Mouse (Mus musculus): ENCODE measurements around the gene Hivep3.

The Hivep3 gene

DNA sequence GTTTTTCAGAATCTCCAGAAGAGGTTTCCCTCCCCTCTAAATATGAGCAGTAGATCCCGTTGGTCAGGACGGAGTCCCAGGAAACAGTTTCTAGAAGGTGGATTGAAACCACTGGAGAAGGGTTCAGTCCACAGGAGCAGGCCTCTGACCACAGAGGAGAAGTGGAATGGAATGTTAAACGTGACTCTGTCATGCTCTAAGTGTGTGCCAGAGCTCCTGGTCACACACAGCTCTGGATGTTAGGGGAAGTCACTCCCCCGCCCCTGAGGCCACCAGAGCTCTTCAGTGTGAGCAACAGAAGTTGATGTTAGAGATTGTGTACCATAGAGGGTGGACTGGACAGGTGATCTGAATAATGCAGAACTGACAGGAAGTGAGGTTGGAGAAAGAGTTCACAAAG lies 258.2 kb downstream of the Hivep3 start:
- Histone ChIP-seq H3K36me3 (ENCODE audit: insufficient read depth, low read length) (no peaks in the 10 kb centered on the region), H3K9me3 (ENCODE audit: low read length) (no peaks in the 10 kb centered on the region)
- TF ChIP-seq POU5F1 (IDR thresholded peaks at IDR 0.05; ENCODE audit: borderline replicate concordance, low read length) (no peak), CTCF (conservative IDR thresholded peaks at IDR 0.05; ENCODE audit: low read length) (no peak), NANOG (IDR thresholded peaks at IDR 0.05; ENCODE audit: borderline replicate concordance, low read length) (no peak)

DNA sequence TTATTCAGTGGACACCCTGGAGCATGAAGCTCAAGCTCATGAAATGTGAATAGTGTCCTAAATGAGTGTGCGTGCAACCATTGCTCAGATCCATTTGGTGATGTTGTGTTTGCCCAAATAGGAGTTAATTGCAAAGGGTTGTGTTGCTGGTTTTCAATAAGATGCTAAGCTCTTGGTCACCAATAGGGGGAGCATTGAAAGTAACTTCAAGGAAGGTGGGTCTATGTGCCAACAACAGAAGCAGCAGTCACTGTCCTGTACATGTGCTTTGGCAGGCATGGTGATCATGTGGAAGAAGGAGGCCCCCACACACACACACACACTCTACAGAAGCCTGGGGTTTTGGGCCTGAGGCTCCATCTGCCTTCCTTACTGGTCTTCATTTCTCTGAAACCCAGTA lies 262.8 kb downstream of the Hivep3 start:
- Histone ChIP-seq H3K27me3 (ENCODE audit: insufficient read depth, low read length) (no peaks in the 10 kb centered on the region), H3K4me1 (replicated peaks; ENCODE audit: low read depth, low read length) (no peaks in the 10 kb centered on the region), H3K4me3 (replicated peaks; ENCODE audit: low read length) (no peak overlapping the region), H3K9me3 (ENCODE audit: low read length) (no peaks in the 10 kb centered on the region), H3K36me3 (ENCODE audit: insufficient read depth, low read length) (no peaks in the 10 kb centered on the region)
- TF ChIP-seq CTCF (conservative IDR thresholded peaks at IDR 0.05; ENCODE audit: low read length) (peak; percentile 47), POU5F1 (IDR thresholded peaks at IDR 0.05; ENCODE audit: borderline replicate concordance, low read length) (no peak), NANOG (IDR thresholded peaks at IDR 0.05; ENCODE audit: borderline replicate concordance, low read length) (no peak)

More for the DNA sequence above, 258.2 kb downstream of the Hivep3 start:
- Histone ChIP-seq H3K27me3 (ENCODE audit: insufficient read depth, low read length) (no peaks in the 10 kb centered on the region; the same call in 1 of the 2 replicates), H3K4me1 (replicated peaks; ENCODE audit: low read depth, low read length) (no peaks in the 10 kb centered on the region), H3K4me3 (replicated peaks; ENCODE audit: low read length) (no peak overlapping the region)

DNA sequence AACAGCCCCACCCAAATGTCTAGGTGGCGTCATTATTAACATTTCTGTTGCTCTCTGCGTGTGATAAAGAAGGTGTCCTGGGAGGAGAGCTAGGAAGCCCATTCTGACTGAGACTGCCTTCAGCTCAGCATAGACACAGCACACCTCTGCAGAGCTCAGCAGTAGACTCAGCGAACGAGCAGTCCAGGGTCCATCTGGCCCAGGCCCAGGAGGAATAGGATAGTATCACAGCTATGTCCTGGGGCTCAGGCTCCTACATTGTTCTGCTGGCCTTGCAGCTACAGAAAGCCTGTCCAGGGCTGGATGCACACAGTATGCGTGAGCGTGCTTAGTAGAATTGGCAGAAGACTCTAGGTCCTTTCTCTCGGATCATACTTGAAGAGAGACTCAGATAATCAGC lies 263.8 kb downstream of the Hivep3 start:
- no peak overlapping the region for H3K4me3 ChIP-seq (replicated peaks; ENCODE audit: low read length)
- H3K27me3 ChIP-seq (ENCODE audit: insufficient read depth, low read length) = no peaks in the 10 kb centered on the region
- no peak for TF ChIP-seq POU5F1 (IDR thresholded peaks at IDR 0.05; ENCODE audit: borderline replicate concordance, low read length)
- no peak for TF ChIP-seq CTCF (conservative IDR thresholded peaks at IDR 0.05; ENCODE audit: low read length)
- TF ChIP-seq NANOG (IDR thresholded peaks at IDR 0.05; ENCODE audit: borderline replicate concordance, low read length) = no peak
- no peaks in the 10 kb centered on the region for H3K36me3 ChIP-seq (ENCODE audit: insufficient read depth, low read length)
- no peaks in the 10 kb centered on the region for H3K4me1 ChIP-seq (replicated peaks; ENCODE audit: low read depth, low read length)
- H3K9me3 ChIP-seq (ENCODE audit: low read length) = no peaks in the 10 kb centered on the region

DNA sequence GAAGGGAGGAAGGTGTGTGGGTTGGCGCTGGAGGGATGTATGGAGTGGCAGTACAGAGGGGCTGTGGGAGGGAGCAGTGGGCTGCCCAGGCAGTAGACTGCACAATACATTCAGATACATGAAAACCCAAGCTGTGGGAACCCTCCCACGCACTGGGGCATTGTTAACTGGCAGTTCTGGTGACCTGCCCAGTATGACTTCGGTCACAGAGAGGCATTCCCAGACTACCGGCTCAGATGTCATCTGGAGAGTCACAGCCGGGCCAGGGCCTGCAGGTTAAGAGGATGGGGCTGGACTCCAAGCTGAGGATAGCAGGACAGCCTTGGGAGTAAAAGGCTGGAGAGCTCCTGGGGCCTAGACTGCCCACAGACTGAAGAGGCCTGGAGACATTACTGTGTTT lies 265.3 kb downstream of the Hivep3 start:
- Histone ChIP-seq H3K27me3 (ENCODE audit: insufficient read depth, low read length) (no peaks in the 10 kb centered on the region), H3K36me3 (ENCODE audit: insufficient read depth, low read length) (no peaks in the 10 kb centered on the region), H3K9me3 (ENCODE audit: low read length) (no peaks in the 10 kb centered on the region), H3K4me3 (replicated peaks; ENCODE audit: low read length) (no peak overlapping the region), H3K4me1 (replicated peaks; ENCODE audit: low read depth, low read length) (no peaks in the 10 kb centered on the region)
- TF ChIP-seq POU5F1 (IDR thresholded peaks at IDR 0.05; ENCODE audit: borderline replicate concordance, low read length) = no peak
- TF ChIP-seq NANOG (IDR thresholded peaks at IDR 0.05; ENCODE audit: borderline replicate concordance, low read length) = no peak
- no peak for TF ChIP-seq CTCF (conservative IDR thresholded peaks at IDR 0.05; ENCODE audit: low read length)

DNA sequence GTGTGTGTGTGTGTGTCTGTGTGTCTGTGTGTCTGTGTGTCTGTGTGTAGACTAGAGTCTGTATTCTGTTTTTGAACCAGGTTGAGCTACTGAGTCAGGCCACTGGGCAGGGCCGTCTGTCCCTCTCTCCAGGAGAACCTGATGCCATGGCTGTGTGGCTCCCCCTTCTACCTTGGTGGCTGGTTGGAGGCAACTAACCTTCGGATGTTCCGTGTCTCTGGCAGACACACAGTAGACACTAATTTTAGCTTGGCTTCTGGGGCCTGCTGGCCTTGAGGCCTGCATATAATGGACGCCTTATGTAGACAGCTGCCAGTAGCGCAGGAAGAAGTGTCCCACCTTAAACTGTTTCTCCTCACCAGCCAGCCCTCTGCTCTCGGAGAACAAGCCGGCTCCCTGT lies 267.3 kb downstream of the Hivep3 start:
- Histone ChIP-seq H3K4me1 (replicated peaks; ENCODE audit: low read depth, low read length) (no peaks in the 10 kb centered on the region), H3K36me3 (ENCODE audit: insufficient read depth, low read length) (no peaks in the 10 kb centered on the region), H3K4me3 (replicated peaks; ENCODE audit: low read length) (no peak overlapping the region), H3K9me3 (ENCODE audit: low read length) (no peaks in the 10 kb centered on the region), H3K27me3 (ENCODE audit: insufficient read depth, low read length) (no peaks in the 10 kb centered on the region)
- TF ChIP-seq POU5F1 (IDR thresholded peaks at IDR 0.05; ENCODE audit: borderline replicate concordance, low read length) (no peak), CTCF (conservative IDR thresholded peaks at IDR 0.05; ENCODE audit: low read length) (no peak), NANOG (IDR thresholded peaks at IDR 0.05; ENCODE audit: borderline replicate concordance, low read length) (no peak)

DNA sequence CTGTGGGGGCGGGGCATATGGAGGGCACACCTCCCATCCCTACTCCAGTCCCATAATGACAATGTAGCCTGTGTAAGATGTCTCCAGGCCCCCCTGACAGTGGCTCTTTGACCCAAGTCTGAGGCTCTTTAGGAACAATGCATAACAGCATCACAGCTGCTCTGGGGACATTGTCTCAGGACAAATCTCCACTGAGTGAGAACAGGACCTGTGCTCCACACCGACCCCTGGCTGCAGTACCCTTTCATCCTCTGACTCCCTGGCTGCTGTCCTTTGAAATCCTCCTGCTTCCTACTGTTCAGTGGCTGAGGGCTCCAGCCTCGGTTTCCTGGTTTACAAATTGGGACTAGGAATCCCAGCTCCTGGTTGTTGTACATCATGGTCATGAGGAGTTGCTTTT lies 269.4 kb downstream of the Hivep3 start:
- TF ChIP-seq CTCF (conservative IDR thresholded peaks at IDR 0.05; ENCODE audit: low read length) (peak; percentile 28), NANOG (IDR thresholded peaks at IDR 0.05; ENCODE audit: borderline replicate concordance, low read length) (no peak)
- H3K36me3 ChIP-seq (ENCODE audit: insufficient read depth, low read length) = no peaks in the 10 kb centered on the region
- no peaks in the 10 kb centered on the region for H3K4me1 ChIP-seq (replicated peaks; ENCODE audit: low read depth, low read length)
- H3K4me3 ChIP-seq (replicated peaks; ENCODE audit: low read length) = no peak overlapping the region
- H3K27me3 ChIP-seq (ENCODE audit: insufficient read depth, low read length) = no peaks in the 10 kb centered on the region
- H3K9me3 ChIP-seq (ENCODE audit: low read length) = no peaks in the 10 kb centered on the region

DNA sequence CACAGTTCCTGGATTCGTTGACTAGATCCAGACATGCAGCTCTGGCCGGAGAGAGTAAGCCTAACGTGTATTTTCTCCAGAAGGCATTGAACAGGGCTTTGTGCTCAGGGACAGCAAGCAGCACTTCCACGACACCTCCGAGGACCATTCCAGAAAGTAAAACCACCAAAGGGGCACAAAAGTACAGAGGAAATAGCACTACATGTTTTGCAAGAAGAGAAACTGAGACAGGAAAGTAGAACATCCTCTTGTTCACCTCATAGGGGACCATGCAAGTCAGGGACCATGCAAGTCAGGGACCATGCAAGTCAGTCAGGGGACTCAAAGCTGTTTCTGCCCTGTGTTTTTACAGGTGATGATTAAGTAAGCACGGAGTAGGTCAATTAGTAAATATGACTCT lies 272.5 kb downstream of the Hivep3 start:
- TF ChIP-seq POU5F1 (IDR thresholded peaks at IDR 0.05; ENCODE audit: borderline replicate concordance, low read length) = no peak
- TF ChIP-seq NANOG (IDR thresholded peaks at IDR 0.05; ENCODE audit: borderline replicate concordance, low read length) = no peak
- no peak for TF ChIP-seq CTCF (conservative IDR thresholded peaks at IDR 0.05; ENCODE audit: low read length)
- H3K27me3 ChIP-seq (ENCODE audit: insufficient read depth, low read length) = 0 out of 2 replicates have a peak, but pooled peaks cover 9% of the 10 kb centered on the region

DNA sequence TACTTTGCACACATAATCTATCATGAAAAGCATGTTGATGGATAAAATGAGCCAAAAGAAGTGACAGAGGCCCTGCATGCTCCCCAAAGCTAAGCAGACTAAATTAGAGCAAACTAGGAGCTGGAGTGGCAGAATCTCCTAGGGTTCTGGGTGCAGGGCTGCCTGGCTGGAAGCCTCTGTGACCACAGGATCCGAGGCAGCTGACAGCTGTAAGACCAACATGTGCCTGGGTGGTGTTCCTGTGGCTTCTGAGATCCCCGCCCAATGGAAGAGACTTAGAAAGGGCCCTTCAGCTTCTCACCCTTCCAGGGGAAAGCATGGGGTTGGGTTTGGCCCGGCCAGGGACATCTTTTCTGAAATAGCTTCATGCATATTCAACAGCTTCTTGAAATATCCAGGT lies 274.3 kb downstream of the Hivep3 start:
- no peak overlapping the region for H3K4me3 ChIP-seq (replicated peaks; ENCODE audit: low read length)
- no peaks in the 10 kb centered on the region for H3K36me3 ChIP-seq (ENCODE audit: insufficient read depth, low read length)
- TF ChIP-seq POU5F1 (IDR thresholded peaks at IDR 0.05; ENCODE audit: borderline replicate concordance, low read length) = no peak
- no peak for TF ChIP-seq NANOG (IDR thresholded peaks at IDR 0.05; ENCODE audit: borderline replicate concordance, low read length)
- no peak for TF ChIP-seq CTCF (conservative IDR thresholded peaks at IDR 0.05; ENCODE audit: low read length)
- peaks cover 12% of the 10 kb centered on the region; the same call in 1 of the 2 replicates for H3K27me3 ChIP-seq (ENCODE audit: insufficient read depth, low read length)
- H3K4me1 ChIP-seq (replicated peaks; ENCODE audit: low read depth, low read length) = no peaks in the 10 kb centered on the region
- H3K9me3 ChIP-seq (ENCODE audit: low read length) = no peaks in the 10 kb centered on the region

More for the DNA sequence above, 272.5 kb downstream of the Hivep3 start:
- Histone ChIP-seq H3K4me3 (replicated peaks; ENCODE audit: low read length) (no peak overlapping the region), H3K4me1 (replicated peaks; ENCODE audit: low read depth, low read length) (no peaks in the 10 kb centered on the region), H3K36me3 (ENCODE audit: insufficient read depth, low read length) (no peaks in the 10 kb centered on the region), H3K9me3 (ENCODE audit: low read length) (no peaks in the 10 kb centered on the region)

DNA sequence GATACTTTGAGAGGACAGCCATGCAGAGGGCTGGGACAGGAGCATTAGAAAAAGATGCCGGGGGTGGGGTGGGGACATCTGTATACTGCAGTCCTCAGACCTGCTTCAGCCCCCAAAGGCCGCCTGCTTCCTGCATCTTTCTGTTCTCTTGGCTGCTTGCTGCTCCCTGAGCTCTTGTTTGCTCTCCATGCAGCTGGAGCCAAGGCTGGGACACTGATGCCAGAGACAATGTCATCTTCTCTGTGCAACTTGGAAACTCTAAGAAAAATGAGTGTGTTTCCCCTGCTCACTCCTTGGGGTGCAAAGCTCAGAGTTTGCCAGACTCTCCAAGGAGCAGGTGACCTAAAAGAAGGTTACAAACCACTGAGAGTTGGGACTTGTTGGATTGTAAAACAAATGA lies 275.6 kb downstream of the Hivep3 start:
- H3K9me3 ChIP-seq (ENCODE audit: low read length) = no peaks in the 10 kb centered on the region
- H3K4me1 ChIP-seq (replicated peaks; ENCODE audit: low read depth, low read length) = no peaks in the 10 kb centered on the region
- no peak overlapping the region for H3K4me3 ChIP-seq (replicated peaks; ENCODE audit: low read length)
- H3K27me3 ChIP-seq (ENCODE audit: insufficient read depth, low read length) = peaks cover 16% of the 10 kb centered on the region
- TF ChIP-seq NANOG (IDR thresholded peaks at IDR 0.05; ENCODE audit: borderline replicate concordance, low read length) = no peak
- no peak for TF ChIP-seq CTCF (conservative IDR thresholded peaks at IDR 0.05; ENCODE audit: low read length)
- no peak for TF ChIP-seq POU5F1 (IDR thresholded peaks at IDR 0.05; ENCODE audit: borderline replicate concordance, low read length)
- H3K36me3 ChIP-seq (ENCODE audit: insufficient read depth, low read length) = no peaks in the 10 kb centered on the region
